Mouse (Mus musculus) stomach, postnatal 0 days (tissue): ENCODE results near the gene Plxnc1. TPM values are rescaled to one million over a fixed set of nuclear protein-coding genes. Genes with fewer than 3 reads are reported as not detected.

ENCODE experiments used
- ATAC-seq: fragments of 200-750 bp; cut with Nextera tagmentation; 2 replicates; pipeline ENCODE4 v1.8.0; 2017; ENCODE audit not compliant: low FRiP score, low TSS enrichment
- DNase-seq: peaks from one replicate; pipeline ENCODE4 v3.0.0-alpha.2; 2016; ENCODE audit warnings: low spot score
- H3K27ac ChIP-seq: fragments of 300-500 bp; sonication (generic); replicated peaks from 2 replicates; pipeline ENCODE4 v1.5.1; 2014; ENCODE audit warnings: mild to moderate bottlenecking, control low read depth
- H3K27me3 ChIP-seq: fragments of 300-500 bp; sonication (generic); 2 replicates; pipeline ENCODE4 v1.6.1; 2014; ENCODE audit warnings: low read length; ENCODE audit not compliant: control insufficient read depth, insufficient read depth
- H3K36me3 ChIP-seq: fragments of 300-500 bp; sonication (generic); 2 replicates; pipeline ENCODE4 v1.6.1; 2014; ENCODE audit warnings: low read length, mixed read lengths; ENCODE audit not compliant: control insufficient read depth, insufficient read depth
- H3K4me1 ChIP-seq: fragments of 300-500 bp; sonication (generic); replicated peaks from 2 replicates; pipeline ENCODE4 v1.6.1; 2014; ENCODE audit warnings: antibody characterized with exemption; ENCODE audit not compliant: control insufficient read depth, insufficient read depth
- H3K4me2 ChIP-seq: fragments of 300-500 bp; sonication (generic); replicated peaks from 2 replicates; pipeline ENCODE4 v1.6.1; 2014; ENCODE audit warnings: low read depth, mild to moderate bottlenecking, control low read depth, moderate library complexity
- H3K4me3 ChIP-seq: fragments of 300-500 bp; sonication (generic); 2 replicates; pipeline ENCODE4 v1.5.1; 2014; ENCODE audit warnings: low read depth, low read length, control low read depth
- H3K9ac ChIP-seq: fragments of 300-500 bp; sonication (generic); 2 replicates; pipeline ENCODE4 v1.6.1; 2014; ENCODE audit warnings: mild to moderate bottlenecking, low read length, control low read depth, mixed read lengths
- H3K9me3 ChIP-seq: fragments of 300-500 bp; sonication (generic); 2 replicates; pipeline ENCODE4 v1.6.1; 2016; ENCODE audit warnings: low read length; ENCODE audit not compliant: control insufficient read depth
- CTCF ChIP-seq: IDR thresholded peaks from 2 replicates; pipeline ENCODE4 v1.5.1; 2016; ENCODE audit warnings: antibody characterized with exemption, low read depth, mild to moderate bottlenecking, moderate library complexity
- EP300 ChIP-seq: optimal IDR thresholded peaks from 2 replicates; pipeline ENCODE3; 2016; ENCODE audit warnings: antibody characterized with exemption
- WGBS: fragments of 180-500 bp; shearing (Covaris S2); extraction: QIAGEN DNeasy Blood & Tissue Kit; methylation state at CpG from one replicate; pipeline ENCODE4 v1.1.7; 2014; 5-methylcytosine and 5-hydroxymethylcytosine counted together
- polyA plus RNA-seq: library from polyadenylated mRNA; unstranded; fragments of >200 nt; fragmentation: Nextera tagmentation; extraction: Ambion mirVana; gene quantifications from 2 replicates; pipeline ENCODE4 v1.2.1, GENCODE M21; 2015

Gene Plxnc1
- polyA plus RNA-seq, 1 experiment from 2014 or later = 0.67 TPM

GRCm38 (mm10) chr10:94896950-94897349 lies 47.7 kb downstream of the Plxnc1 start:
- Histone ChIP-seq H3K27ac (no peak overlapping the region), H3K4me2 (no peak overlapping the region), H3K9ac (no peak overlapping the region), H3K36me3 (no peaks in the 10 kb centered on the region), H3K4me3 (no peak overlapping the region), H3K27me3 (no peaks in the 10 kb centered on the region), H3K4me1 (no peaks in the 10 kb centered on the region), H3K9me3 (no peaks in the 10 kb centered on the region)
- ATAC-seq (no peak), DNase-seq (no peak)
- 91% methylated on average over 6 of the region's 6 CpGs for WGBS
- no peak for TF ChIP-seq EP300

- no peak for TF ChIP-seq EP300
- TF ChIP-seq CTCF = no peak
- WGBS = 94% methylated on average over 2 of the region's 2 CpGs
Measured at GRCm38 (mm10) chr10:94896311-94896710, 48.3 kb downstream of the Plxnc1 start.

GRCm38 (mm10) chr10:94895876-94896275 lies 48.8 kb downstream of the Plxnc1 start:
- 91% methylated on average over 3 of the region's 3 CpGs for WGBS
- Histone ChIP-seq H3K36me3 (no peaks in the 10 kb centered on the region), H3K27ac (no peak overlapping the region), H3K9ac (no peak overlapping the region), H3K4me3 (no peak overlapping the region), H3K4me2 (no peak overlapping the region), H3K27me3 (no peaks in the 10 kb centered on the region), H3K4me1 (no peaks in the 10 kb centered on the region), H3K9me3 (no peaks in the 10 kb centered on the region)
- TF ChIP-seq CTCF (no peak), EP300 (no peak)
- ATAC-seq (no peak), DNase-seq (no peak)

More at GRCm38 (mm10) chr10:94896311-94896710, 48.3 kb downstream of the Plxnc1 start:
- Histone ChIP-seq H3K9me3 (no peaks in the 10 kb centered on the region), H3K27me3 (no peaks in the 10 kb centered on the region), H3K9ac (no peak overlapping the region), H3K27ac (no peak overlapping the region), H3K4me3 (no peak overlapping the region), H3K4me2 (no peak overlapping the region), H3K36me3 (no peaks in the 10 kb centered on the region), H3K4me1 (no peaks in the 10 kb centered on the region)
- DNase-seq (no peak), ATAC-seq (no peak)

GRCm38 (mm10) chr10:94889735-94890134 lies 54.9 kb downstream of the Plxnc1 start:
- H3K27ac ChIP-seq = no peak overlapping the region
- H3K27me3 ChIP-seq = no peaks in the 10 kb centered on the region
- no peak overlapping the region for H3K9ac ChIP-seq
- no peaks in the 10 kb centered on the region for H3K36me3 ChIP-seq
- H3K4me3 ChIP-seq = no peak overlapping the region
- H3K4me1 ChIP-seq = no peaks in the 10 kb centered on the region
- WGBS = 69% methylated on average over 4 of the region's 4 CpGs
- H3K4me2 ChIP-seq = no peak overlapping the region
- H3K9me3 ChIP-seq = no peaks in the 10 kb centered on the region
- ATAC-seq (no peak), DNase-seq (no peak)
- TF ChIP-seq CTCF (no peak), EP300 (no peak)

- no peak overlapping the region for H3K27ac ChIP-seq
- H3K4me2 ChIP-seq = no peak overlapping the region
- ATAC-seq (no peak), DNase-seq (no peak)
- H3K9ac ChIP-seq = no peak overlapping the region
- no peaks in the 10 kb centered on the region for H3K27me3 ChIP-seq
- H3K9me3 ChIP-seq = no peaks in the 10 kb centered on the region
- H3K36me3 ChIP-seq = no peaks in the 10 kb centered on the region
- no peaks in the 10 kb centered on the region for H3K4me1 ChIP-seq
- H3K4me3 ChIP-seq = no peak overlapping the region
- TF ChIP-seq EP300 = no peak
- TF ChIP-seq CTCF = no peak
- 75% methylated on average over 6 of the region's 6 CpGs for WGBS
Measured at GRCm38 (mm10) chr10:94883216-94883615, 61.4 kb downstream of the Plxnc1 start.

GRCm38 (mm10) chr10:94871506-94871905 lies 73.1 kb downstream of the Plxnc1 start:
- Histone ChIP-seq H3K4me3 (no peak overlapping the region), H3K27me3 (no peaks in the 10 kb centered on the region), H3K9ac (no peak overlapping the region), H3K9me3 (no peaks in the 10 kb centered on the region), H3K4me1 (no peaks in the 10 kb centered on the region), H3K4me2 (no peak overlapping the region), H3K36me3 (no peaks in the 10 kb centered on the region), H3K27ac (no peak overlapping the region)
- no peak for TF ChIP-seq EP300
- no peak for TF ChIP-seq CTCF
- ATAC-seq = no peak
- no peak for DNase-seq
- 61% methylated on average over 5 of the region's 5 CpGs for WGBS
